Mouse (Mus musculus): ENCODE measurements at regions not wholly inside any gene's neighbourhood (a gene's known extent, or its start where the extent isn't known, plus 50 kb on each side); places are given as distances from the start of the nearest gene placed in this dataset.

GRCm38 (mm10) chr3:52859848-52860247 lies 157.2 kb downstream of the Cog6 start:
- in situ Hi-C loops (cut with MboI) = no loop called here

- in situ Hi-C loops (cut with MboI) = no loop called here
Measured at GRCm38 (mm10) chr3:52859266-52859825, 157.7 kb downstream of the Cog6 start.

GRCm38 (mm10) chr3:52858259-52858658 lies 158.8 kb downstream of the Cog6 start:
- in situ Hi-C loops (cut with MboI) = no loop called here

GRCm38 (mm10) chr3:52857076-52857475 lies 160.0 kb downstream of the Cog6 start:
- in situ Hi-C loops (cut with MboI) = no loop called here

- in situ Hi-C loops (cut with MboI) = no loop called here
Measured at GRCm38 (mm10) chr3:52854560-52854959, 162.5 kb downstream of the Cog6 start.

GRCm38 (mm10) chr3:52853126-52853525 lies 163.9 kb downstream of the Cog6 start:
- in situ Hi-C loops (cut with MboI) = no loop called here

GRCm38 (mm10) chr3:52845166-52845565 lies 171.9 kb downstream of the Cog6 start:
- in situ Hi-C loops (cut with MboI) = loop anchor here (10.0 kb wide), 1 partner anchor 400 kb away; no protein-coding TSS in a partner anchor

GRCm38 (mm10) chr3:52843998-52844397 lies 173.0 kb downstream of the Cog6 start:
- in situ Hi-C loops (cut with MboI) = loop anchor here (5.0 to 10.0 kb wide), 2 partner anchors 399 to 587 kb away; no protein-coding TSS in a partner anchor

GRCm38 (mm10) chr3:52842866-52843425 lies 174.1 kb downstream of the Cog6 start:
- in situ Hi-C loops (cut with MboI) = loop anchor here (5.0 to 10.0 kb wide), 2 partner anchors 398 to 586 kb away; no protein-coding TSS in a partner anchor

- in situ Hi-C loops (cut with MboI) = loop anchor here (5.0 to 10.0 kb wide), 2 partner anchors 396 to 583 kb away; no protein-coding TSS in a partner anchor
Measured at GRCm38 (mm10) chr3:52840160-52840953, 176.7 kb downstream of the Cog6 start.

GRCm38 (mm10) chr3:52838020-52838419 lies 179.0 kb downstream of the Cog6 start:
- in situ Hi-C loops (cut with MboI) = no loop called here

GRCm38 (mm10) chr3:52837527-52837926 lies 179.5 kb downstream of the Cog6 start:
- in situ Hi-C loops (cut with MboI) = no loop called here

- in situ Hi-C loops (cut with MboI) = no loop called here
Measured at GRCm38 (mm10) chr3:52836780-52837179, 180.3 kb downstream of the Cog6 start.

- in situ Hi-C loops (cut with MboI) = no loop called here
Measured at GRCm38 (mm10) chr3:52832421-52832820, 184.6 kb downstream of the Cog6 start.

GRCm38 (mm10) chr3:52831986-52832385 lies 185.1 kb downstream of the Cog6 start:
- in situ Hi-C loops (cut with MboI) = no loop called here

GRCm38 (mm10) chr3:52830101-52830500 lies 186.9 kb downstream of the Cog6 start:
- in situ Hi-C loops (cut with MboI) = no loop called here

GRCm38 (mm10) chr3:52829069-52829468 lies 188.0 kb downstream of the Cog6 start:
- in situ Hi-C loops (cut with MboI) = no loop called here

- in situ Hi-C loops (cut with MboI) = no loop called here
Measured at GRCm38 (mm10) chr3:52828473-52828872, 188.6 kb downstream of the Cog6 start.

- in situ Hi-C loops (cut with MboI) = no loop called here
Measured at GRCm38 (mm10) chr3:52822848-52823247, 194.2 kb downstream of the Cog6 start.

GRCm38 (mm10) chr3:52821450-52821849 lies 195.6 kb downstream of the Cog6 start:
- in situ Hi-C loops (cut with MboI) = no loop called here

GRCm38 (mm10) chr3:52818401-52818800 lies 198.6 kb downstream of the Cog6 start:
- in situ Hi-C loops (cut with MboI) = no loop called here

GRCm38 (mm10) chr3:52817416-52817815 lies 199.6 kb downstream of the Cog6 start:
- in situ Hi-C loops (cut with MboI) = no loop called here

- in situ Hi-C loops (cut with MboI) = no loop called here
Measured at GRCm38 (mm10) chr3:52815497-52815896, 201.5 kb downstream of the Cog6 start.
